Mouse (Mus musculus): ENCODE results near the gene AI597479. TPM values are rescaled to one million over a fixed set of nuclear protein-coding genes. Genes with fewer than 3 reads are reported as not detected.

Gene AI597479
- total RNA-seq, 2 experiments from 2014 or later: 19.5 to 20.4 TPM

GRCm38 (mm10) chr1:43154491-43154890 lies 56.0 kb downstream of the AI597479 start:
- no peak for DNase-seq (ENCODE audit: low spot score in 2 of 2)

GRCm38 (mm10) chr1:43157907-43158306 lies 59.4 kb downstream of the AI597479 start:
- no peak for DNase-seq (ENCODE audit: low spot score in 2 of 2)

- DNase-seq (ENCODE audit: low spot score in 2 of 2): no peak
Observed at GRCm38 (mm10) chr1:43159429-43159828, 60.9 kb downstream of the AI597479 start.

- DNase-seq (ENCODE audit: low spot score in 2 of 2): no peak
Observed at GRCm38 (mm10) chr1:43162394-43162793, 63.9 kb downstream of the AI597479 start.

- no peak for DNase-seq (ENCODE audit: low spot score in 2 of 2)
Observed at GRCm38 (mm10) chr1:43163084-43163466, 64.6 kb downstream of the AI597479 start.

GRCm38 (mm10) chr1:43163467-43164418 lies 65.2 kb downstream of the AI597479 start:
- DNase-seq (ENCODE audit: low spot score in 2 of 2): peak; percentile 19 to 40

GRCm38 (mm10) chr1:43164582-43164981 lies 66.1 kb downstream of the AI597479 start:
- no peak for DNase-seq (ENCODE audit: low spot score in 2 of 2)

Other genes with a start within 250 kb of the AI597479 start
- 10 to 100 TPM; 81.4 to 82.0 TPM for gene Mrps9, start 247.5 kb upstream of the AI597479 start, total RNA-seq (2021)
- 1 to 10 TPM; 2.7 to 7.1 TPM for gene Gpr45, start 145.8 kb upstream of the AI597479 start, total RNA-seq (2021)
- gene Tgfbrap1, start 73 bp upstream of the AI597479 start, total RNA-seq (2021): 10 to 100 TPM; 30.7 to 31.4 TPM
- gene Fhl2, start 98.3 kb downstream of the AI597479 start, total RNA-seq (2021): 10 to 100 TPM; 31.3 to 36.9 TPM

Measured in adrenal gland, postnatal 4 days (tissue).